ENCODE assay signal across 9 mouse cellular contexts in the genomic region with DNA sequence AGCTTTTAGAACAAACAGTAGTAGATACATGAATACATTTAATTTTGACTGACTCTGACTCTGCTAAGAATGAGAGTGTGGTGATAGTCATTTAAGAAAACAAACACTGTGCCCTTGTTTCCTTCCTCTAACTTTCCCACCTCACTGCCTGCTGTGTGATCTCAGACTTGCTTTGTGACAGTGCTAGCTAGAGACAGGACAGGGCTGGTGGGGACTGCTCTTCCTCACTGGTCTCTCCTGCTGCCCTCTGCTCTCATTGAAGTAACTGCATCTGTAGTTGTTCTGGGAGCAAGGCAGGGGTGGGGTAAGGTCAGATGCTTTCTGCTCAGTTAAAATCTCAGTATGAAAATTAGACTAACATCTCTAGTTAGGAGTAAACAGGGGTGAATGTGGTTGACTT.
DNase-seq lines count a peak whose midpoint lies in the region; ATAC-seq lines count a peak whose summit lies in the region.
"Had no signal": no experiment of that assay in that cellular context is flagged by ENCODE, and none has a peak within 500 bp of the region (broad histone marks: within the 10 kb centered on the region; RNA-seq: fewer than 3 reads in every experiment).

No protein-coding gene starts in this region.

- no peaks in the 10 kb centered on the region for H3K27me3 ChIP-seq in heart, embryonic 11.5 days (ENCODE audit: control insufficient read depth, insufficient read depth, low read length)

- peaks cover 8% of the 10 kb centered on the region for H3K4me1 ChIP-seq in heart, embryonic 11.5 days (ENCODE audit: control insufficient read depth, insufficient read depth, low read length)

- no peaks in the 10 kb centered on the region for H3K9me3 ChIP-seq in heart, embryonic 11.5 days (replicated peaks; ENCODE audit: control insufficient read depth, low read length)

- H3K4me2 ChIP-seq in heart, embryonic 11.5 days: peak overlapping the region; percentile 41

- no peak for DNase-seq in heart, adult 18-20 months
- DNase-seq in spleen, postnatal 36 days (ENCODE audit: low spot score in 2 of 2): peak; percentile 31 to 42
- no peak for DNase-seq in spleen, adult 18-20 months
- peak; percentile 65 for DNase-seq in induced T-regulatory cell, adult 2 months (ENCODE audit: low read depth)
- DNase-seq in thymus, postnatal 14 days: peak; percentile 42
- DNase-seq in spleen, adult 12 weeks (ENCODE audit: low spot score): no peak
- DNase-seq in spleen, postnatal 10 days (ENCODE audit: low spot score in 2 of 2): no peak
- DNase-seq: right cerebral cortex, postnatal 14 days had no signal

- H3K27ac ChIP-seq in heart, embryonic 11.5 days (ENCODE audit: low read depth, low read length): 0 out of 2 replicates have a peak overlapping the region, but pooled peaks have one; percentile 15

- no peaks in the 10 kb centered on the region for H3K36me3 ChIP-seq in heart, embryonic 11.5 days (ENCODE audit: control insufficient read depth, insufficient read depth, low read length)

- no peak overlapping the region for H3K4me3 ChIP-seq in heart, embryonic 11.5 days (ENCODE audit: low read depth, low read length)

- H3K9ac ChIP-seq in heart, embryonic 11.5 days (ENCODE audit: low read depth, low read length): no peak overlapping the region

- ATAC-seq in heart, embryonic 11.5 days (replicated peaks; ENCODE audit: insufficient number of reproducible peaks, low FRiP score, low TSS enrichment): no peak

Comparison
In these comparisons a context has a peak if more than half of its experiments do, and no peak if none do; other contexts are left out.
1. DNase-seq: peak in spleen, postnatal 36 days (2 of 2), induced T-regulatory cell, adult 2 months (single experiment) and thymus, postnatal 14 days (single experiment); none in heart, adult 18-20 months (0 of 2), spleen, adult 18-20 months (0 of 2), spleen, adult 12 weeks (single experiment) and spleen, postnatal 10 days (0 of 2).